Mouse (Mus musculus) lung, adult 2 months (tissue): ENCODE results near the gene Tagln3.

Source experiments
- CTCF ChIP-seq: fragments of 200-500 bp; IDR thresholded peaks from 2 replicates; pipeline ENCODE4 v1.5.1; 2011; ENCODE audit warnings: mild to moderate bottlenecking, low read length, control low read depth; ENCODE audit not compliant: insufficient read depth
- POLR2A ChIP-seq: fragments of 200-500 bp; IDR thresholded peaks from 2 replicates; pipeline ENCODE4 v1.6.1; 2011; ENCODE audit warnings: low read depth, mild to moderate bottlenecking, control low read depth, low read length, borderline replicate concordance; ENCODE audit errors: extremely low read depth

- TF ChIP-seq CTCF (no peak), POLR2A (no peak)
Measured at GRCm38 (mm10) chr16:45676462-45676861, 47.9 kb downstream of the Tagln3 start.
